Mouse (Mus musculus) neural tube, embryonic 12.5 days (tissue): ENCODE data around the gene Cacna1h. TPM values are rescaled to one million over a fixed set of nuclear protein-coding genes. Genes with fewer than 3 reads are reported as not detected.

Experiments used
- ATAC-seq: fragments of 200-750 bp; cut with Nextera tagmentation; 2 replicates; pipeline ENCODE4 v1.8.0; 2017; ENCODE audit warnings: low read depth, mild to moderate bottlenecking, moderate TSS enrichment, moderate library complexity; ENCODE audit not compliant: low FRiP score
- H3K27ac ChIP-seq: fragments of 300-500 bp; sonication (generic); 2 replicates; pipeline ENCODE4 v1.5.1; 2016
- H3K27me3 ChIP-seq: fragments of 300-500 bp; sonication (generic); replicated peaks from 2 replicates; pipeline ENCODE4 v1.6.1; 2016; ENCODE audit warnings: mild to moderate bottlenecking
- H3K36me3 ChIP-seq: fragments of 300-500 bp; sonication (generic); 2 replicates; pipeline ENCODE4 v1.6.1; 2016; ENCODE audit warnings: mild to moderate bottlenecking
- H3K4me1 ChIP-seq: fragments of 300-500 bp; sonication (generic); 2 replicates; pipeline ENCODE4 v1.6.1; 2016
- H3K4me2 ChIP-seq: fragments of 300-500 bp; sonication (generic); replicated peaks from 2 replicates; pipeline ENCODE4 v1.6.1; 2016; ENCODE audit warnings: mild to moderate bottlenecking
- H3K4me3 ChIP-seq: fragments of 300-500 bp; sonication (generic); 2 replicates; pipeline ENCODE4 v1.5.1; 2016
- H3K9ac ChIP-seq: fragments of 300-500 bp; sonication (generic); 2 replicates; pipeline ENCODE4 v1.6.1; 2016; ENCODE audit warnings: mild to moderate bottlenecking
- H3K9me3 ChIP-seq: fragments of 300-500 bp; sonication (generic); 2 replicates; pipeline ENCODE4 v1.6.1; 2016; ENCODE audit warnings: mild to moderate bottlenecking
- WGBS: fragments of 180-500 bp; shearing (Covaris S2); methylation state at CpG from one replicate; pipeline ENCODE4 v1.1.7; 2016; 5-methylcytosine and 5-hydroxymethylcytosine counted together
- polyA plus RNA-seq: library from polyadenylated mRNA; unstranded; fragments of >200 nt; fragmentation: Nextera tagmentation; extraction: Ambion mirVana; gene quantifications from 2 replicates; pipeline ENCODE4 v1.2.1, GENCODE M21; 2016

Gene Cacna1h
- polyA plus RNA-seq, 1 experiment from 2014 or later = 13.0 TPM

- H3K27ac ChIP-seq = no peak overlapping the region
- no peak overlapping the region for H3K4me3 ChIP-seq
- no peak overlapping the region for H3K9ac ChIP-seq
- H3K4me2 ChIP-seq = no peak overlapping the region
- no peaks in the 10 kb centered on the region for H3K9me3 ChIP-seq
- H3K4me1 ChIP-seq = no peaks in the 10 kb centered on the region
- WGBS = 81% methylated on average over 6 of the region's 6 CpGs
- 0 out of 2 replicates have a peak, but pooled peaks cover 6% of the 10 kb centered on the region for H3K27me3 ChIP-seq
- no peaks in the 10 kb centered on the region for H3K36me3 ChIP-seq
- ATAC-seq = no peak
These were observed 7.8 kb upstream of the Cacna1h start for GRCm38 (mm10) chr17:25441417-25441816.

GRCm38 (mm10) chr17:25433223-25433616 is 363 bp downstream of the Cacna1h start:
- peaks cover 48% of the 10 kb centered on the region for H3K27me3 ChIP-seq
- peak overlapping the region; percentile 91 for H3K4me2 ChIP-seq
- H3K9ac ChIP-seq = peak overlapping the region; percentile 90
- no peaks in the 10 kb centered on the region for H3K36me3 ChIP-seq
- peak overlapping the region; percentile 34 for H3K27ac ChIP-seq
- WGBS = under 1% methylated on average over 39 of the region's 40 CpGs
- peaks cover 43% of the 10 kb centered on the region for H3K4me1 ChIP-seq
- peak overlapping the region; percentile 86 for H3K4me3 ChIP-seq
- ATAC-seq = peak; percentile 67
- no peaks in the 10 kb centered on the region for H3K9me3 ChIP-seq

- peak overlapping the region; percentile 90 for H3K9ac ChIP-seq
- no peaks in the 10 kb centered on the region for H3K9me3 ChIP-seq
- no peaks in the 10 kb centered on the region for H3K36me3 ChIP-seq
- H3K27ac ChIP-seq = peak overlapping the region; percentile 34; the same call in 1 of the 2 replicates
- WGBS = 1% methylated on average over 53 of the region's 53 CpGs
- H3K4me1 ChIP-seq = peaks cover 44% of the 10 kb centered on the region
- peak; percentile 10; the same call in 1 of the 2 replicates for ATAC-seq
- peak overlapping the region; percentile 86 for H3K4me3 ChIP-seq
- peak overlapping the region; percentile 91 for H3K4me2 ChIP-seq
- H3K27me3 ChIP-seq = peaks cover 48% of the 10 kb centered on the region
These were observed 976 bp downstream of the Cacna1h start for GRCm38 (mm10) chr17:25432433-25433181.

GRCm38 (mm10) chr17:25430534-25430933 is 3.0 kb downstream of the Cacna1h start:
- Histone ChIP-seq H3K4me1 (peaks cover 49% of the 10 kb centered on the region), H3K27ac (no peak overlapping the region), H3K9me3 (no peaks in the 10 kb centered on the region), H3K9ac (peak overlapping the region; percentile 26; the same call in 1 of the 2 replicates), H3K4me3 (no peak overlapping the region), H3K36me3 (no peaks in the 10 kb centered on the region), H3K4me2 (peak overlapping the region; percentile 91), H3K27me3 (peaks cover 37% of the 10 kb centered on the region)
- 69% methylated on average over 8 of the region's 8 CpGs for WGBS
- ATAC-seq = no peak

DNA sequence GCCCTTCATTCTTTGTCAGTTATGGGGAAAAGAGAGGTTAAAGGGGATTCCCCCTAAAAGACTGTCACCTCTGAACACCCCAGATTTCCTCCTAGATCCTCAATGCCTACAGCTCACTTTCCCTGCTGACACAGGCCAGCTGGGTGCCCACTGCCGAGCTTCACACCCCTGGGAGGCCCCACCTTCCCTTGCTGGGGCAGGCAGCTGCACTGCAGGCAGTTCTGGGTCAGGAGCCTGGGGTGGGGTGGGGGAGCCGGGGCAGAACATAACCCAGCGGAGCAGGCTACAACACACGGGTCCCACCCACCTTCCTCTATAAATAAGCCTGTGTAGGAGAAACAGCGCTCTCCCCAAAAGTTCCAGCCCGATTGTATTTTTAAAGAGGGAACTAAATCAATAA is 3.7 kb downstream of the Cacna1h start:
- Histone ChIP-seq H3K9ac (no peak overlapping the region), H3K4me2 (no peak overlapping the region), H3K4me1 (peaks cover 51% of the 10 kb centered on the region), H3K4me3 (no peak overlapping the region), H3K27me3 (peaks cover 35% of the 10 kb centered on the region), H3K27ac (no peak overlapping the region), H3K9me3 (no peaks in the 10 kb centered on the region), H3K36me3 (no peaks in the 10 kb centered on the region)
- ATAC-seq = no peak
- 41% methylated on average over 6 of the region's 6 CpGs for WGBS

DNA sequence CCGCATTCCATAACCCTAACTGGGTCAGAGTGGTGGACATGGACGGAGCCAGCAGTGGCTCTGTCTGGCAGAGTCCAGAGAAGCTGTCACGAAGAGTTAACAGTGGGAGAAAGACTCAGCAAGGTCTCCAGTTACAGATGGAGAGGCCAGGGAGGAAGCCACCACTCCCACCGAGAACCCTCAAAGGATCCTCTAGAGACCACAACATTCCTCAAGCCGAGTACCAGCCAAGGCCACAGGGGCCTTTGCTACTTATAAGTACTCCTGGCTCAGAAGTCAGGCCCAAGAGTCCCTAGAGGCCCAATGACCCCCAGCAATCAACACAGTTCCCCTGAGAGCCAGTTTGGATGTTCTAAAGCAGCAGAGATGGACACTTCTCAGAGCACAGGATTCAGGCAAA is 4.3 kb downstream of the Cacna1h start:
- Histone ChIP-seq H3K4me3 (no peak overlapping the region), H3K9me3 (no peaks in the 10 kb centered on the region), H3K4me2 (0 out of 2 replicates have a peak overlapping the region, but pooled peaks have one; percentile 17), H3K9ac (no peak overlapping the region), H3K27ac (no peak overlapping the region), H3K27me3 (peaks cover 35% of the 10 kb centered on the region), H3K4me1 (peaks cover 52% of the 10 kb centered on the region), H3K36me3 (no peaks in the 10 kb centered on the region)
- ATAC-seq = no peak
- 61% methylated on average over 5 of the region's 5 CpGs for WGBS

DNA sequence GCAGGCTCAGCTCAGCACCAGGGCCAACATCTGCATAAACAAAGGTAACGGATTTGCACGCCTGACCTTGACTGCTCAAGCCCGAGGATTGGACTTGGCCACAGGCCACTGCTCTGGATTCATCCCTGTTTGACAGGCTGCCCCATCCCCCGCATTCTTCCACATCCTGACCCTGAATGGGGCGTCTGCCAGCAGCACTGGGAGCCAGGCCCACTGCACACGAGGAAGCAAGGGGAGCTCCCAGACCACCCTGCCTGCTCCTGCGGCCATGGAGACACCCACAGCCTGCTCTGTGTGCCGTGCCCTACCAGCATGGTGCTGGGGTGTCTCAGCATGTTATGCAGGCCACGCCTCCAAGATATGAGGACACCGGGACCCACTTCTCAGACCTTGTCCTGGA is 6.1 kb downstream of the Cacna1h start:
- no peak overlapping the region for H3K27ac ChIP-seq
- no peaks in the 10 kb centered on the region for H3K9me3 ChIP-seq
- 0 out of 2 replicates have a peak overlapping the region, but pooled peaks have one; percentile 9 for H3K4me2 ChIP-seq
- H3K9ac ChIP-seq = 0 out of 2 replicates have a peak overlapping the region, but pooled peaks have one; percentile 21
- no peaks in the 10 kb centered on the region for H3K36me3 ChIP-seq
- peaks cover 28% of the 10 kb centered on the region for H3K27me3 ChIP-seq
- WGBS = 44% methylated on average over 10 of the region's 10 CpGs
- peaks cover 43% of the 10 kb centered on the region for H3K4me1 ChIP-seq
- ATAC-seq = 0 out of 2 replicates have a peak, but pooled peaks have one; percentile 27
- H3K4me3 ChIP-seq = no peak overlapping the region

- Histone ChIP-seq H3K36me3 (no peaks in the 10 kb centered on the region), H3K4me1 (peaks cover 33% of the 10 kb centered on the region), H3K4me3 (no peak overlapping the region), H3K27ac (no peak overlapping the region), H3K9ac (no peak overlapping the region), H3K27me3 (peaks cover 15% of the 10 kb centered on the region), H3K4me2 (no peak overlapping the region), H3K9me3 (no peaks in the 10 kb centered on the region)
- 75% methylated on average over 2 of the region's 2 CpGs for WGBS
- ATAC-seq = no peak
These were observed 7.6 kb downstream of the Cacna1h start for GRCm38 (mm10) chr17:25425996-25426395.

GRCm38 (mm10) chr17:25424526-25425080 is 9.0 kb downstream of the Cacna1h start:
- H3K27ac ChIP-seq = no peak overlapping the region
- H3K36me3 ChIP-seq = no peaks in the 10 kb centered on the region
- 26% methylated on average over 8 of the region's 8 CpGs for WGBS
- no peaks in the 10 kb centered on the region for H3K9me3 ChIP-seq
- 0 out of 2 replicates have a peak, but pooled peaks cover 3% of the 10 kb centered on the region for H3K27me3 ChIP-seq
- no peak overlapping the region for H3K4me2 ChIP-seq
- no peak overlapping the region for H3K9ac ChIP-seq
- H3K4me1 ChIP-seq = peaks cover 22% of the 10 kb centered on the region
- no peak for ATAC-seq
- H3K4me3 ChIP-seq = no peak overlapping the region

DNA sequence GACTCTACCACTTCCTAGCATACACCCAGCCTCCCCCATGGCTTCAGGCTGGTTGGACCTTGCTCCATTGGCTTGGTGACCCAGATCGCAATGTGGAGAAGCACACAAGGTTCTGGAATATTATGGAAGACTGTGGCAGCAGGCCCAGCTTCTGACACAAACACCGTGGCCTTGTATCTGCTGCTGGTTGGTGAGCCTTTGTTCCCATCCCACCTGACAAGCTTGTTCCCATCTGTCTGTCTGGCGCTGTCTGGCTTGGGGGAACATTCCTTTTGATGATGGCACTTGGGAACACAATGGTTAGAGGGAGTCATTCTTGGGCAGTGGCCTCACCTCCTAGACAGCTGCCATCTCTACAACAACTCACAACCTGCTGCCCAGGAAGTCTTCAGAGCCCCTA is 12.6 kb downstream of the Cacna1h start:
- H3K36me3 ChIP-seq = no peaks in the 10 kb centered on the region
- H3K27me3 ChIP-seq = no peaks in the 10 kb centered on the region
- H3K4me2 ChIP-seq = no peak overlapping the region
- no peaks in the 10 kb centered on the region for H3K9me3 ChIP-seq
- WGBS = 89% methylated on average over 3 of the region's 3 CpGs
- H3K9ac ChIP-seq = no peak overlapping the region
- no peak overlapping the region for H3K27ac ChIP-seq
- no peak for ATAC-seq
- no peak overlapping the region for H3K4me3 ChIP-seq
- H3K4me1 ChIP-seq = peaks cover 41% of the 10 kb centered on the region

- Histone ChIP-seq H3K27me3 (no peaks in the 10 kb centered on the region), H3K4me1 (peaks cover 56% of the 10 kb centered on the region), H3K36me3 (no peaks in the 10 kb centered on the region), H3K9ac (no peak overlapping the region), H3K9me3 (no peaks in the 10 kb centered on the region), H3K4me2 (peak overlapping the region; percentile 28), H3K4me3 (no peak overlapping the region), H3K27ac (no peak overlapping the region)
- no peak for ATAC-seq
- WGBS = 31% methylated on average over 9 of the region's 9 CpGs
These were observed 14.7 kb downstream of the Cacna1h start for GRCm38 (mm10) chr17:25418926-25419325.

DNA sequence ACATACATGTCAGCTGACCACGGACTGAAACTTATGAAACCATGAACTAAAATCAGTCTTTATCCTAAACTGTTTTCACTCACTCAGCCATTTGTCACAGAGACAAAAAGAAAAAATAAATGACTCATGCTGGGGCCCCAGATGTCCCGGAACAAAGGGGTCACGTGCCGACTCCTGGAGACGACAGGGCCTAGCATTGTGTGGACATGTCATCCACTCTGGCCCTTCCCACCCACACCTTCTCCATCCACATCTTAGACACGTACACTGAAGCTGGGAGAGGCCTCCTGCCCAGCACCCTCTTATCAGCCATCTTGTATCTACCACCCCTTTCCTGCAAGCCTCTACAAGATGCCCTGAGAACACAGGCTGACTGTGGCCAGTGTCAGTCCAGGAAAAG is 15.6 kb downstream of the Cacna1h start:
- peaks cover 59% of the 10 kb centered on the region for H3K4me1 ChIP-seq
- no peak overlapping the region for H3K4me3 ChIP-seq
- H3K9ac ChIP-seq = no peak overlapping the region
- no peak overlapping the region for H3K27ac ChIP-seq
- ATAC-seq = no peak
- 48% methylated on average over 6 of the region's 6 CpGs for WGBS
- no peak overlapping the region for H3K4me2 ChIP-seq
- H3K27me3 ChIP-seq = no peaks in the 10 kb centered on the region
- H3K9me3 ChIP-seq = no peaks in the 10 kb centered on the region
- no peaks in the 10 kb centered on the region for H3K36me3 ChIP-seq
